Mouse (Mus musculus) c-Kit-positive CD71-negative TER-119-negative erythroid progenitor cells, embryonic 14.5 days (primary cell): Measurements from ENCODE around the gene Kmt5c.
"Not testable (repeated sequence)": the region's sequence is repeated elsewhere in the genome, so short reads cannot be mapped to it uniquely, and the experiment has no call there.

ENCODE experiments used
- DNase-seq: peaks from one replicate; pipeline ENCODE4 v3.0.0-alpha.2; 2013; ENCODE audit warnings: low read depth

Gene Kmt5c

GRCm38 (mm10) chr7:4789436-4789935 lies 49.6 kb downstream of the Kmt5c start, which contains the start of gene Tmem238:
Tmem238 (minus strand) TSS chr7:4789656.
- no peak for DNase-seq

DNA sequence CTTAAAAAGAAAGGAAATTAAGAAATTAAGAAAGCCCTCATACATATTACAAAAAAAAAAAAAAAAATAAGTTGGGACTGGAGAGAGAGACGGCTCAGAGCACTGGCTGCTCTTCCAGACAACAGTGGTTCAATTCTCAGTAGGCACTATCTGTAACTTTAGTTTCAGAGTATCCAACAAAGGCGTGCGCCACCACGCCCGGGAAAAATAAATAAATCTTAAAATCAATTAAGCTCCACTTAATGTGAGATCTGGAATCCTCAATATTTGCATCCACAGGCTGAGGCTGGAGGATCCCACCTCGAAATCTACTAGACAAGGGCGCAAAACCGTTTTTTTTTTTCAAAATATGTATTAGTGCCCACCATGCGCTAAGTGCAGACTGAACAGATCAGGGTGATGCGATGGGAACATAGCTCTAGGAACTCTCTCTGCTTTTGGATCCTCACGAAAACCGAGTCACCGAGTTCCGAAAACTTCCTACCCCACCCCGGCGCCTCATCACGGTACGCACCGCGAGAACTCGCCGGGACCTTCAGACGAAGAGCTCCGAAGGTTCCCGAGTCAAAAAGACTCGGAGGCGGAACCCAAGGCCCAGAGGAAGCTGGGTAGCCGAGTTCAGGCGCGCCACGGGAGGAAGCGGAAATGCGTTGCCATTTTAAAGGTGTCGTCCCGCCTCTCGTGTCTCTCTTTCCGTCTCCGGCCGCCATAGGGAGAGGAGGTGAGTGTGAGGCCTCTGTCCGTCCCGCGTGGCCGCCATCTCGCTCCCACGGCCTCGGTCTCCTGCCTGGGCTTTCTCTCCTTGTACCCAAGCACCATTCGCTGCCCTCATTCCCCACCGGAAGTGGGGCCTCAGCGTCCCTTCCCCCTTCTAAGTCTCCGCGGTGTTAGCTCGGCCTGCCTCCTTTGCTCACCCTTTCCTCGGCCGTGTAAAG lies 52.6 kb downstream of the Kmt5c start, which contains the start of gene Rpl28:
Rpl28 (plus strand) TSS at position 597 of the 935 bp plus-strand sequence.
- peak; percentile 97 for DNase-seq

- not testable (repeated sequence) for DNase-seq
These were observed 53.3 kb downstream of the Kmt5c start for GRCm38 (mm10) chr7:4793248-4793647.

DNA sequence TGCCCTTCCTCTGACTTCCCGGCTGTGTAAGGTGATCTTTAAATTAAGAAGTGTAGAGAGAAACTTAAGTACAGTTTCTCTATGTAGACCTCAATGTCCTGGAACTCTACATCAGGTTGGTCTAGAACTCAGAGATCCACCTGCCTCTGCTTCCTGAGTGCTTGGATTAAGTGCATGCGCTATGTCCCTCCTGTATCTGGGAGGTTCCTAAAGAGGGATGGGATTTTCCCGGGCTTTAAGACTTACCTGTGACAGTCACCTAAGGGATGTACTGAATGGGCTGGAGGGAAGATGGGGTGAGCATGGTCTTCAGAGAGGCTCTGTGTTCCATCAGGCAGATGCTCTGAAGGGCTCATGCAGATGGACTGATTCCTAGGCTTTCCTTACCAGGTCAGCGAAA lies 53.8 kb downstream of the Kmt5c start:
- no peak for DNase-seq

DNA sequence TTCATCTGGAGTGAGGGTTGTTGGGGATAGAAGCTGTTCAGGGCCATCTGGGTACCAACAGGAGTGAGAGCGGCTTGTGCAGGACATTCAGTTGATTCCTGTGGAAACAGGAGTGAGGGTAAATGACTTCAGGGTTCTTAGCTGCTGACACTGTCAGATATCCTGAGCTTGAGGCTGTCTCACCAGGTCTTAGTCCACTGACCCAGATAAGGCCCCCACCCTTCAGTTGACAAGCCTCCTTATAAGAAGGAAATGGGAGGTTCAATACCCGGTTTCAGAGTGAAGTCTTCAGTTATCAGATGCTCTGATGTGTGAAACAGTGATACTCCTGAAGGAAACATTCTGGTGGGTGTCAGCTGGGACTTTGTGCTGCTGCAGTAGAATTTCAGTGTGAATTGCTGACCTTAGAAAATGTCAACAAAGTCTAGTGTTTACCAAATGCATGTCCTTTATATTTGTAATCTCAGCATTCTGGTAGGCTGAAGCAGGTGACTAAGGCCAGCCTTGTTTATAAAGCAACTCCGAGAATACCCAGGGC lies 54.8 kb downstream of the Kmt5c start:
- DNase-seq = no peak

- no peak for DNase-seq
These were observed 56.0 kb downstream of the Kmt5c start for GRCm38 (mm10) chr7:4795767-4796433.
